Mouse (Mus musculus) gastrocnemius, adult 2 months (tissue): Measurements from ENCODE around the gene Hyal2. TPM values are rescaled to one million over a fixed set of nuclear protein-coding genes. Genes with fewer than 3 reads are reported as not detected.
"Not testable (repeated sequence)": the region's sequence is repeated elsewhere in the genome, so short reads cannot be mapped to it uniquely, and the experiment has no call there.

ENCODE experiments used
- DNase-seq: peaks from one replicate; pipeline ENCODE4 v3.0.0; 2022
- H3K27ac ChIP-seq: fragments of 200-600 bp; 2 replicates; pipeline ENCODE4 v1.8.1; 2022; ENCODE audit warnings: mild to moderate bottlenecking
- H3K4me3 ChIP-seq: fragments of 200-600 bp; 2 replicates; pipeline ENCODE4 v1.8.1; 2022; ENCODE audit warnings: mild to moderate bottlenecking, moderate library complexity
- CTCF ChIP-seq: fragments of 200-600 bp; IDR thresholded peaks from 2 replicates; pipeline ENCODE4 v1.8.1; 2022; ENCODE audit warnings: antibody characterized with exemption, mild to moderate bottlenecking, moderate library complexity
- intact Hi-C: fragments of 180-260 bp; cut with DNase I; formaldehyde crosslinking; loops from one replicate; pipeline ENCODE4 v1.15.1; 2025
- total RNA-seq, 2 experiments: library from RNA; stranded (reverse); gene quantifications; 2 replicates each; pipeline ENCODE4 v1.2.3; 2021

Hyal2 gene
- total RNA-seq, 2 experiments from 2014 or later, result 11.3 to 19.9 TPM

- intact Hi-C loops, result no loop called here
- DNase-seq, result no peak
- Histone ChIP-seq H3K4me3 (no peak overlapping the region), H3K27ac (no peak overlapping the region)
- TF ChIP-seq CTCF, result no peak
Observed at GRCm38 (mm10) chr9:107549297-107550074, 18.3 kb upstream of the Hyal2 start.

DNA sequence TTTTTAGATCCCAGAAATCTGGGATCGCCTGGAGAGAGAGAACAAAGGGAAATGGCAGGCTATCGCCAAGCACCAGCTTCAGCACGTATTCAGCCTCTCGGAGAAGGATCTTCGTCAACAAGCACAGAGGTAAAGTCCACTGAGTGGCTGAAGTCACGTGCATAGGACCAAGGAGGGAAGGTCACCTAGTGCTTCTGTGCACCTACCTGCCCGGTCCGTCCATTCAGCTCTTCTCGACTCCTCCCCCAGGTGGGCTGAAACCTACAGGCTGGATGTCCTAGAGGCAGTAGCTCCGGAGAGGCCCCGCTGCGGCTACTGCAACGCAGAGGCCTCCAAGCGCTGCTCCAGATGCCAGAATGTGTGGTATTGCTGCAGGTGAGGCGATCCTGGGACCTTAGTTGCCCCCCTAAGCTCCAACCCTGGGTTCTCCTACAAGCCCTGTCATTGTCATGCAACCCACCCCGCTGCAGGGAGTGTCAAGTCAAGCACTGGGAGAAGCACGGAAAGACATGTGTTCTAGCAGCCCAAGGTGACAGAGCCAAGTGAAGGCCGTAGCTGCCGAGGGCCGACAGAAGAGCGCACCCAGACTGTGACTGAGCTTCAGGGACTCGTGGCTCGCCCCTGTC, 17.1 kb upstream of the Hyal2 start:
- no peak for TF ChIP-seq CTCF
- no peak for DNase-seq
- Histone ChIP-seq H3K27ac (peak overlapping the region; percentile 85; the same call in 1 of the 2 replicates), H3K4me3 (no peak overlapping the region; the same call in 1 of the 2 replicates)
- intact Hi-C loops, result no loop called here

DNA sequence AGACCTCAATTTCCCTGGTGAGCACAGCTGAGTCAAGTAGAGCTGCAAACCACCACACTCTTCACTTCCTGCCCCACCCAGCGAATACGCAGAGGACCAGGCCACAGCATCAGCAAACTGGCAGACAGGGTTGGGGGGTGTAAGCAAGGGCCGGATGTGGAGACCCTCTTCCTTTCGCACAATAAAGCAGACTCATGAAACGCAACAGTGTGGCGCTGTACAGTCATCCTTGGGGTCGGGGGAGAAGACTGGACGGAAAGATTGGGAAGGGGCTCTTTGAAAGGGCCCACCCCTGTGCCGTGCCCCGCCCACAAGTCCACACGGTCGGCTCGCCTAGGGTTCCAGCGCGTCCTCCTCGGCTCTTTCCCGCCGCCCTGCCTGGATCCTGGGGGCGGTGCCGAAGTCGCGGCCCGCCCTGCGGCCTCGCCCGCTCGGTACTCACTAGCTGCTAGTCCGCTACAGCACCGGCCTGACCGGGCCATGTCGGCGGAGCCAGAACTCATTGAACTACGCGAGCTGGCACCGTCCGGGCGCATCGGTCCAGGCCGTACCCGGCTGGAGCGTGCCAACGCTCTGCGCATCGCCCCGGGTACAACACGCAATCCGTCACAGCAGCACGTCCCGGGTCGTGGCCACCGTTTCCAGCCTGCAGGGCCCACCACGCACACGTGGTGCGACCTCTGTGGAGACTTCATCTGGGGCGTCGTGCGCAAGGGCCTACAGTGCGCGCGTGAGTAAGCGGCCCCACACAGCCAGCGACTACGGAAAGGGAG, 16.4 kb upstream of the Hyal2 start, which contains the start of gene Rassf1:
Gene Rassf1, plus strand, starts transcription at position 439 of the 773 bp plus-strand sequence.
- TF ChIP-seq CTCF, result no peak
- Histone ChIP-seq H3K4me3 (peak within 1 kb of the TSS; percentile 78), H3K27ac (peak within 1 kb of the TSS; percentile 85)
- intact Hi-C loops, result no loop called here
- peak; percentile 82 for DNase-seq

- peak overlapping the region; percentile 78 for H3K4me3 ChIP-seq
- DNase-seq, result no peak
- H3K27ac ChIP-seq, result peak overlapping the region; percentile 85
- intact Hi-C loops, result no loop called here
- TF ChIP-seq CTCF, result no peak
Observed at GRCm38 (mm10) chr9:107551890-107552355, 15.8 kb upstream of the Hyal2 start.

DNA sequence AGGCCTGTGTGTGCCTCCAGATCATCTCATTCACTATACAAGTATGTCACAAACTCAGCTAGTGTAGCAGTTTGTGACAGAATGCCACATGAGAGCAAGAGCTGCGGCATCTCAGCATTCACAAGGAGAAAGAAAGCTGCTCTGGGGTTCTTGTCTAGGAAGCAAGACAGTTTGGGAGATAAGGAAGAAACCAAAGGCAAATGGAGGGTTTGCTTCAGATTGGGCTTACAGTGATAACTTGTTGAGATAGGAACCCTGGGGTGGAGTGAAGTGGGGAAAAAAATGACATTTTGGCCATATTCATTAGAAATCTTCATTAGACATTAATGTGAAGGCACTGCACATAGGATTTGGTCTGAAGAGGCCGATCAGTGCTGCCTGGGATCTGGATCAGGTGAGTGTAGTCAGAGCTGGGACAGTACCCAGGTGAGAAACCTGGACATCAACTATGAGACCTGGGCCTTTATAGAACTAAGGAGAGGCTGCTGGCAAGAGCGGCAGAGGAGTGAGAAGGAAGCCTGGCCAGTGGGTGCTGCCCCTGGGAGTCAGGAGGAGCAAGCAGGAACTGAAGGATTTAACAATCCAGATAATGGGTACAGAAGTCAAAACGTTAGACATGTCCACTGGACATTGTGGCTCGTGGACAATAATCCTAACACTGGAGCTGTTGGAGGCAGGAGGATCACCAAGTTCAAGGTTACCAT, 14.9 kb upstream of the Hyal2 start:
- no peak for TF ChIP-seq CTCF
- Histone ChIP-seq H3K27ac (peak overlapping the region; percentile 85; the same call in 1 of the 2 replicates), H3K4me3 (no peak overlapping the region)
- DNase-seq, result no peak
- intact Hi-C loops, result no loop called here

DNA sequence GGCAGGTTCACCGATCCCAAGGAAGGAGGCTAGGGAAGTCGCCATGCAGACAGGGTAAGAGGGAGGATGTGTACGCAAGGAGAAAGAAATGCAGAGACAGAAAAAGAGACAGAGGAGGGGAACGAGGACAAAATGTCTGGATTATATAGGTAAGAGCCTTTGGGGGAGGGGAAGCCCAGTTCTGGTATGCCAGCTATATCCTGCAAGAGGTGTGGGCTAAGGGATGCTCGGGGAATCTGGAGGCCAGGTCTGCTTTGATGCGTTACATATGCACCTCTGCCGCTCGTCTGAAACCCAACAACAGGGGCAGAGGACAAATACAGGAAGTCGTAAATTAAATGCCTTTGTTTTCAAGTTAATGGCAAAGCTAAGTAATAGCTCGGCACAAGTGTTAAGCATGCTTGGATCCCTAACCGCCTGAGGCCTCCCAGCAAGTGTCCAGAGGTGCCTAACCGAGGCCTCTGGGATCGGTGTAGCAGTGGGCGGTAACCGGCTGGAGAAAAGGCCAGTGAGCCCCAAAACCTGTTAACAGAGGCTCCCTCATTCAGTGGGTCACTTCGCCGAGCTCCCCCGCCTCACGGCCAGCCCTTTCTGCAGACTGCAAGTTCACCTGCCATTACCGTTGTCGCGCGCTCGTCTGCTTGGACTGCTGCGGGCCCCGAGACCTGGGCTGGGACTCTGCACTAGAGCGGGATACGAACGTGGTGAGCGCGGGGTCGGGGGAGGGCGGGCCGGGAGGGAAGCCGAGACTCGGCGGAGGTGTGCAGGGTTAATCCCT, 14.0 kb upstream of the Hyal2 start:
- H3K27ac ChIP-seq, result peak overlapping the region; percentile 99
- no peak for TF ChIP-seq CTCF
- intact Hi-C loops, result no loop called here
- no peak for DNase-seq
- H3K4me3 ChIP-seq, result peak overlapping the region; percentile 89

DNA sequence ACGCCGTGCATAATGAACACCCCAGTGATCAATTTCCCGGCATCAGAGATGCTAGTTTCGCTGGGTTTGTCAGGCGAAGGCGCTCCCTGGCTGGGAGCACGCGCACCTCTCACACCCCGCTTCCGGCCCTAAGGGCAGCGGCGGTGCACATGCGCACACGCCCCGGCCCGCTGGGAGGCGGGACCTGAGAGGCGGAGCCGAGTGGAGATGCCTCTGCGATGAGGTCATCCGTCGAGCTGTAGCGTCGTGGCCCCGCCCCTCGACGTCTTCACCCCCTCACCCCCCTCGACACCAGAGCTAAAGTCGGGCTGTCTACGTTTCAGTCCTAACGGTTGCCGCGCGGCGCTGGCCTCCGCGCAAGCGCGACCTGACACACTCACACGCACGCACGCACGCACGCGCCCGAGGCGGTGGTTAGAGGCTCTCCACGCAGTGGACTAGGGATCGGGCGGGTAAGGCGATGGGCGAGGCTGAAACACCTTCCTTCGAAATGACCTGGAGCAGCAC, 13.4 kb upstream of the Hyal2 start:
- Histone ChIP-seq H3K27ac (peak overlapping the region; percentile 99), H3K4me3 (peak overlapping the region; percentile 89)
- peak; percentile 97 for DNase-seq
- intact Hi-C loops, result no loop called here
- no peak for TF ChIP-seq CTCF

- TF ChIP-seq CTCF, result no peak
- DNase-seq, result peak; percentile 79
- peak overlapping the region; percentile 99 for H3K27ac ChIP-seq
- H3K4me3 ChIP-seq, result peak overlapping the region; percentile 89
- intact Hi-C loops, result no loop called here
Observed at GRCm38 (mm10) chr9:107555031-107555457, 12.7 kb upstream of the Hyal2 start.

- peak overlapping the region; percentile 89 for H3K4me3 ChIP-seq
- H3K27ac ChIP-seq, result peak overlapping the region; percentile 99
- DNase-seq, result no peak
- TF ChIP-seq CTCF, result no peak
- intact Hi-C loops, result no loop called here
Observed at GRCm38 (mm10) chr9:107555701-107556100, 12.0 kb upstream of the Hyal2 start.

- DNase-seq, result no peak
- intact Hi-C loops, result no loop called here
- Histone ChIP-seq H3K4me3 (peak overlapping the region; percentile 89), H3K27ac (peak overlapping the region; percentile 99)
- TF ChIP-seq CTCF, result no peak
Observed at GRCm38 (mm10) chr9:107556346-107556745, 11.4 kb upstream of the Hyal2 start.

- peak; percentile 96 for DNase-seq
- Histone ChIP-seq H3K4me3 (peak within 1 kb of the TSS; percentile 84), H3K27ac (peak within 1 kb of the TSS; percentile 94)
- intact Hi-C loops, result no loop called here
- TF ChIP-seq CTCF, result no peak
Observed at GRCm38 (mm10) chr9:107563029-107563581, 4.6 kb upstream of the Hyal2 start, which contains the start of gene Tusc2. Gene Tusc2 (plus strand): TSS chr9:107563255.

- intact Hi-C loops, DNase-seq: not testable (repeated sequence)
- peak overlapping the region; percentile 94 for H3K27ac ChIP-seq
- H3K4me3 ChIP-seq, result peak overlapping the region; percentile 62
Observed at GRCm38 (mm10) chr9:107565556-107565955, 2.2 kb upstream of the Hyal2 start.
